In the genomic region with DNA sequence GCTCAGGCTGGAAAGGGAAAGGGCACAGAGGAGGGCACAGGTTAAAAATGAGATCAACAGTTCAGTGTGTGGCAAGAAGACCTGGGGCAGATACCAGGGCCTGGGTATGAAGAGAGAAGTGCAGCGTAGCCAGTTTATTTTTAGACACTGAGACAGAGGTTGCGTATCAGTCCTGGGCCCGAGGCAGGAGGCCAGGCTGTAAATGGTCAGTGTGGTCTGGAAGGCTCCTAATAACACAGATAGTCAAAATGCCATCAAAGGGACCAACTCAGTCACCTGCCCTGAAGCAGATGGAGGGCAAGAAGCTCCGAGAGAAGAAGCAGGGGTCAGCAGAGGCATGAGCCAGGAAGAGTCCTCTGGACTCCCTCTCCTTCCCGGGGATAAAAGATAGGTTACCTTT, we compare ENCODE assay signal across 7 mouse cellular contexts. TPM values are rescaled to one million over a fixed set of nuclear protein-coding genes. Genes with fewer than 3 reads are reported as not detected.
DNase-seq lines count a peak whose midpoint lies in the region; ATAC-seq and TF ChIP-seq lines count a peak whose summit lies in the region.

No protein-coding gene starts in this region.

- 0 out of 2 replicates have a peak overlapping the region, but pooled peaks have one; percentile 11 for H3K9ac ChIP-seq in lung, embryonic 14.5 days

- intact Hi-C loops in heart, postnatal 10 days (cut with DNase I): no loop called here
- intact Hi-C loops in left cerebral cortex, postnatal 36 days (cut with DNase I): no loop called here

- peaks cover 100% of the 10 kb centered on the region for H3K79me2 ChIP-seq in myocyte (ENCODE audit: control insufficient read depth, insufficient read depth)

- H3K27me3 ChIP-seq in lung, embryonic 14.5 days (ENCODE audit: insufficient read depth, low read length): no peaks in the 10 kb centered on the region
- H3K27me3 ChIP-seq in myocyte (ENCODE audit: control insufficient read depth, insufficient read depth, insufficient read length): no peaks in the 10 kb centered on the region

- WGBS in lung, embryonic 14.5 days: 62% methylated on average over 5 of the region's 5 CpGs

- no peak overlapping the region; the same call in 1 of the 2 replicates for H3K27ac ChIP-seq in lung, embryonic 14.5 days (ENCODE audit: low read depth)

- TF ChIP-seq POLR2A in myocyte (IDR thresholded peaks at IDR 0.05; ENCODE audit: insufficient read length, low read depth): no peak

- no peak overlapping the region for H3K4me3 ChIP-seq in lung, embryonic 14.5 days (ENCODE audit: low read depth, low read length)
- H3K4me3 ChIP-seq in myocyte: no peak overlapping the region

- no peak overlapping the region for H3ac ChIP-seq in myocyte (ENCODE audit: control insufficient read depth, insufficient read length)

- no peak for DNase-seq in lung, embryonic 14.5 days
- no peak for DNase-seq in lung, postnatal 4 days
- peak; percentile 72 to 76 for DNase-seq in heart, postnatal 10 days
- DNase-seq in left cerebral cortex, postnatal 36 days (ENCODE audit: low spot score in 2 of 2): no peak

- no peaks in the 10 kb centered on the region for H3K9me3 ChIP-seq in lung, embryonic 14.5 days (ENCODE audit: low read depth, low read length)

- H3K36me3 ChIP-seq in lung, embryonic 14.5 days (ENCODE audit: insufficient read depth): no peaks in the 10 kb centered on the region
- H3K36me3 ChIP-seq in myocyte (ENCODE audit: control insufficient read depth, insufficient read depth): no peaks in the 10 kb centered on the region

- ATAC-seq in lung, embryonic 14.5 days (ENCODE audit: insufficient read depth): no peak
- peak; percentile 28 for ATAC-seq in granulocyte monocyte progenitor cell, adult 5-6 weeks (replicated peaks; ENCODE audit: poor library complexity, severe bottlenecking)
- no peak for ATAC-seq in cerebellum, adult (ENCODE audit: insufficient number of reproducible peaks, low FRiP score, low TSS enrichment)

- no peak for TF ChIP-seq CTCF in lung, embryonic 14.5 days (IDR thresholded peaks at IDR 0.05; ENCODE audit: low read depth)

- H3K4me1 ChIP-seq in lung, embryonic 14.5 days (ENCODE audit: insufficient read depth): peaks cover 66% of the 10 kb centered on the region

- no peak overlapping the region for H3K4me2 ChIP-seq in lung, embryonic 14.5 days
- peak overlapping the region; percentile 82 for H3K4me2 ChIP-seq in myocyte (ENCODE audit: low read depth)

TF ChIP-seq in myocyte, 11 proteins besides CTCF, POLR2A, EP300 and RAD21:
- TF ChIP-seq TCF3 (IDR thresholded peaks at IDR 0.05; ENCODE audit: insufficient read length, low read depth) (no peak), MYOG (IDR thresholded peaks at IDR 0.05; ENCODE audit: control insufficient read depth in 1 of 3, insufficient read depth in 1 of 3, insufficient read length in 2 of 3, low read depth in 2 of 3) (peak in 2 of 3 experiments; percentile 9 to 57)

RNA-seq across cellular contexts. Expression of a gene that starts 7.4 kb away (rescaled TPM):
- polyA plus RNA-seq in lung, embryonic 14.5 days (2014; fragmentation: Nextera tagmentation; extraction: Ambion mirVana): 63.6 and 72.3 TPM in 2 replicates
- 212 and 254 TPM in 2 replicates for total RNA-seq in granulocyte monocyte progenitor cell, adult 5-6 weeks (2014; fragmentation: Nextera tagmentation)
- total RNA-seq in granulocyte monocyte progenitor cell, adult 5-6 weeks (2017): 209 and 233 TPM in 2 replicates
- 100 to 1,000 TPM; 204 to 224 TPM for total RNA-seq in heart, postnatal 10 days (2021)
- 123 TPM for polyA plus RNA-seq in myocyte (2012; fragmentation: generic; extraction: Trizol)
- 10 to 100 TPM; 26.3 to 30.7 TPM for total RNA-seq in left cerebral cortex, postnatal 36 days (2021)

RNA-seq across cellular contexts. Expression of a gene that starts 47.9 kb away (rescaled TPM):
- polyA plus RNA-seq in lung, embryonic 14.5 days (2014; fragmentation: Nextera tagmentation; extraction: Ambion mirVana): 3.9 and 4.3 TPM in 2 replicates
- total RNA-seq in granulocyte monocyte progenitor cell, adult 5-6 weeks (2014; fragmentation: Nextera tagmentation): 6.1 and 6.2 TPM in 2 replicates
- 4.1 and 6.3 TPM in 2 replicates for total RNA-seq in granulocyte monocyte progenitor cell, adult 5-6 weeks (2017)
- total RNA-seq in heart, postnatal 10 days (2021): under 1 TPM; 0.32 to 0.91 TPM
- polyA plus RNA-seq in myocyte (2012; fragmentation: generic; extraction: Trizol): 2.7 TPM
- 10 to 100 TPM in 1 of 2 experiments, 1 to 10 TPM in 1; 8.1 to 14.0 TPM for total RNA-seq in left cerebral cortex, postnatal 36 days (2021)

Comparison
In these comparisons a context has a peak if more than half of its experiments do, and no peak if none do; other contexts are left out.
1. DNase-seq: peak in heart, postnatal 10 days (2 of 2); none in lung, embryonic 14.5 days (single experiment), lung, postnatal 4 days (0 of 2) and left cerebral cortex, postnatal 36 days (0 of 2).
2. RNA of a gene that starts 7.4 kb away (total RNA-seq): 209 to 254 TPM in granulocyte monocyte progenitor cell, adult 5-6 weeks and 204 to 224 TPM in heart, postnatal 10 days; 26.3 to 30.7 TPM in left cerebral cortex, postnatal 36 days; every median in the first group is over 4 times any median in the second.